Mouse (Mus musculus) spleen, adult 2 months (tissue): ENCODE results near the gene Smchd1.
A peak's percentile ranks its signal among the peaks of the same experiment; 100 is the strongest.

Experiments
- CTCF ChIP-seq: fragments of 200-500 bp; IDR thresholded peaks from 2 replicates; pipeline ENCODE4 v1.5.1; 2011; ENCODE audit warnings: mild to moderate bottlenecking, inconsistent platforms; ENCODE audit not compliant: insufficient read depth, insufficient read length, insufficient replicate concordance; ENCODE audit errors: extremely low read depth
- POLR2A ChIP-seq: fragments of 200-500 bp; IDR thresholded peaks from 2 replicates; pipeline ENCODE4 v1.6.1; 2011; ENCODE audit warnings: low read depth, low read length, inconsistent platforms

DNA sequence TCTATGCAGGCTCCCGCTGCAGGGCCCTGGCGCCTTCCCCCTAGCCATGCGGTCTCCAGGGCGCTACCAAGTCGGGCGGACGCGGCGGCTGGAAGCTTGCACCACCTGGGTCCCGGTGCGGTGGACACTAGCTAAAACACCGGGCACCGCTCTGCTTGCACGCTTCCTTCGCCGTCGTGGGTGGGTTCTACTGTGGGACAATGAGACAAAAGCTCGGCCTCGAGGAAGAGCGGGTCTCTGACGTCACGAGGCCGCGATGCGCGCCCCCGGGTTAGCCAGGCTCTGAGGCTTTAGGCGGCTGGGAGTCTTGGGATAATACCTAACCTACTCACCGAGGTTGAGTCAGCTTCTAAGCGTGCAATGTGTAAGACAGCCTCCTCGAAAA lies 554 bp upstream of the Smchd1 start:
- TF ChIP-seq POLR2A (peak; percentile 31; the same call in 1 of the 2 replicates), CTCF (no peak)
